Mouse (Mus musculus): ENCODE data around the gene Aspscr1.

Aspscr1 gene

DNA sequence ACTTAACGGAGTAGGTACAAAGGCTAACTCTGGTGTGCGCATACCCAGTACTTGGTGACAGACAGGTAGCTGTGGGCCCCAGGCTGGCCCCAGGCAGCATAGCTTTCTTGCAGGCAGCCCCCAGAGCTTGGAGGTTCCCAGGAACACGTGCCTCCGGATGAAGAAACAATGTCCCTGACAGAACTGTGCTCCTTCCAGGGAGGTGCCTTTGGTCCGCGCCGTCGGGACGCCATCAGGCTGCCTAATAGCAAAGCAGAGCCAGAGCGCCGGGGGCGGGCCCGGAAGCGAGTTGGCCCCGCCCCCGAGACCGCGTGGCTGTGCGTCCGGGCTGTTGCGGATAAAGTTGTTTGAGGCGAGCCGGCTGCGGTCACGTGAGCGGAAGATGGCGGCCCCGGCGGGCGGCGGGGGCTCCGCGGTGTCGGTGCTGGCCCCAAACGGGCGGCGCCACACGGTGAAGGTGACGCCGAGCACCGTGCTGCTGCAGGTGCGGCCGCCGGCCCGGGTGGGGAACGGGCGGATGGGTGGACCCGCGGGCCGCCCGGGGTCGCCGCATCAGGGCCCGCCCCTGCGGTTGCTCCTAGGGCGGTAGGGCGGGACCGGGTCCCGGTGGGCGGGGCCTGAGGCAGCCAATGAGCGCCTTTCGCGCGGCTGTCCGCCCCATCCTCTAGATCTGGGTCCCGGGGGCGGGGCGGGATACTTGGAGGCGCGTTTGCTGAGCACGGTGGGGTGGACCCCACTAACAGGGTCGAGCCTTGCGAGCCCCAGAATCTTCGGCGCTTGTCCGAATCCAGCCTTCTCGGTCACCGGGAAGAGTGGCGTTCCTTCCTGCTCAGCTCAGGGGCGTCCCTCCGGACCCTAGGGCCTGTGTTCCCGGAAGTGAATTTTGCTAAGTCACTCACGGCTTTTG is at the start of gene Aspscr1:
Gene Aspscr1, plus strand, starts transcription at position 287 of the 907 bp plus-strand sequence.
- DNase-seq (ENCODE audit: low spot score) = peak; percentile 94

- peak; percentile 71 for DNase-seq (ENCODE audit: low spot score)
These were observed 48.7 kb upstream of the Aspscr1 start for GRCm38 (mm10) chr11:120623961-120624679.

DNA sequence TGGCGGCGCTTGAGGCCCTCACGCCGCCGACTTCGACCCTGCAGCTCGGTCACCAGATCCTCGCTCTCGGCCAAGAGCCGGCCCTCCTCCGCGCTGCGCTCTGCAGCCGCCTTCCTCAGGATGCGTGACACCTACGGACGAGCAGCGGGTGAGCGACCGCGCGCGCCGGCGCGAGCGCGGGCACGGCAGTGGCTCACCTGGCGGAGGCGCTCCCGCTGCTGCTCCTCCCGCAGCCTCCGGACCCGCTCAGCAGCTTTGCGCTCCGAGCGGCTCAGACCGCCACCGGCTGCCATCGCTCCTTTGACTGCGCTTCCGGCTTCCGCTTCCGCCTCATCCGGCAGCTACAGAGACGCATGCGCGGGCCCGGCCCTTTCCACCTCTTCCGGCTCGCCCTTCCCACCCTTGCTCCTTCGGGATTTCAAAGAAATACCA is 48.1 kb upstream of the Aspscr1 start:
- DNase-seq (ENCODE audit: low spot score) = peak; percentile 73

DNA sequence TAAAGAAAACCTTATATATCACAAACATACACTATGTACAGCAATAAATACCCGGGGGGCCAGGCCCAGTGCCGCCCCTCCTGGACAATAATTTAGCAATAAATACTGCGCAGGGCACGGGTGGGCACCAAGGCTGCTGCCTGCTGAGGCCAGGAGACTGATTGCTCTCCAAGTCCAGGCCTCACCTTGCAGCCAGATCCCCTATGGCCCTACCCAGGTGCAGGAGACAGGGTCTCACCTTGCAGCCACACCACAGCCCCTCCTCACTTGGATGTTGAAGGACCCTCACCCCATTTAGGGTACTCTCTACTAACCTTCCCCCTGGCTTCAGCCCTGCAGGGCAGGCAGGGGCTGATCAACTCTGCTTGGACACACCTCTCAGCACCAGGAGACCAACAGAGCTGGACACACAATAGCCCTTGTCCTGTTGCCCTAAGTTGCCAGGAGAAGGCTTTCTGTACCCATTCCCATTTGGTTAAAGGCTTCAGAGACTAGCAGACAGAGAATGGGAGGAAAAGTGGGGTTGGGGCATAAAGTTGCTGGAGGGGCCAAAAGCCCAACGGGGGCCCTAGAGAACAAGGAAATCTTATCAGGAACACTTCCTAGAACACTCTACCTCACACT is 47.5 kb upstream of the Aspscr1 start, which contains the start of gene Sirt7:
Gene Sirt7, minus strand, starts transcription at position 89 of the 624 bp plus-strand sequence.
- DNase-seq (ENCODE audit: low spot score) = no peak

GRCm38 (mm10) chr11:120626785-120627467 is 45.8 kb upstream of the Aspscr1 start:
- no peak for DNase-seq (ENCODE audit: low spot score)

DNA sequence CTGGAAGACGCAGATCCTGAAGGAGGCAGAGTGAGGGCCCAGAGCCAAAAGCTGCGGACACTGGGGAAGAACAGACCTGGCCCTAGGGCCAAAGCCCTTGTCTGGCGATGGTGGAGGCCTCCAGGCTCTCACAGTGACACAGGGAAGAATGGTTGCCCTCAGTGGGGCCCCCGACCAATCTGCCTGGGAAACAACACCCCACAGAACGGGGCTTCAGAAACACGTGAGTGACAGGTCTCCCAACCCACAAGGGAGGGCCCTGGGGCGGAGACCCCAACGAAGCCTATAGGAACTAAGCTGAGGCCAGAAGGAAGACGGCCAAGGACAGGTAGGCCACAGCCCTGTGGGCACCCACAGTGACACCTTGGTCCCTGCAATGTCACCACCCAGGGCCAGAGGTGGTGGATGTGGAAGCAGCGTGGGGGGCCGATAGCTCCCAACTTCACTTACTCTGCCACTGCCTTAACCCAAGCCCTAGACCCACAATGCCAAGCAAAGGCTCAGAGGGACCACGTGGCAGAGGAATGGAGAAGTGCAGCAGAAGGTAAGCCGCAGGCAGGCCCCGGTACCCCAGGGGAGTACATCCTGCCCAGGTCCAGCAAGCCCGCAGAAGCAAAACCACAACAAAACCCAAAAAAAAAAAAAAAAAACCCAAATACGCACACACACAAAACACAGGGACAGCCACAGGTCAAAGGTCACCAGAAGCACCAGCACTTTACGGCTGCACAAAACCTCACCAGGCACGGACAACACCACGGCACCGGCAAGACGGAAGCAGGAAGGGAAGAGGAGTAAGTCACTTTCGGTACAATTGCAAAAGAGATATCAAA is 45.1 kb upstream of the Aspscr1 start:
- no peak for DNase-seq (ENCODE audit: low spot score)

- DNase-seq (ENCODE audit: low spot score) = no peak
These were observed 44.0 kb upstream of the Aspscr1 start for GRCm38 (mm10) chr11:120628601-120629340.

GRCm38 (mm10) chr11:120629341-120629730 is 43.4 kb upstream of the Aspscr1 start:
- peak; percentile 67 for DNase-seq (ENCODE audit: low spot score)

DNA sequence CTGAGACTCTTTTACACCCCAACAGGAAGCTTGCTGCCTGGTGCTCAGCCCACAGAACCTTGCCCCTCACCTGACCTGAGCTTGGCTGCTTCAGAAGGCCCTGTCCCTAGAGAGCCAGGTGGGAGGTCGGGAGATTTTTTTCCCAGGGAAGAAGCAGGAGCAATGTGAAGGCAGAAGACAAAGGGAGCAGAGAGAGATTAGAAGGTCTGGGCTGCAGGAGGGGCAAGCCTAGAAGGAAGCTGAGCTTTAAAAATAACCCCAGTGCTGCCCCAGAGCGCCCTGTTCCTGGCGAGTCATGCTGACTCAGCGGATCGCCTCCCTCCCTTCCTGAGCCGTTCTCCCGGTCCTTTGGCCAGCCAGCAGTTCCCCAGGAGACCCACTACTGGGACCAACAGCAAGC is 42.9 kb upstream of the Aspscr1 start:
- peak; percentile 79 for DNase-seq (ENCODE audit: low spot score)

DNA sequence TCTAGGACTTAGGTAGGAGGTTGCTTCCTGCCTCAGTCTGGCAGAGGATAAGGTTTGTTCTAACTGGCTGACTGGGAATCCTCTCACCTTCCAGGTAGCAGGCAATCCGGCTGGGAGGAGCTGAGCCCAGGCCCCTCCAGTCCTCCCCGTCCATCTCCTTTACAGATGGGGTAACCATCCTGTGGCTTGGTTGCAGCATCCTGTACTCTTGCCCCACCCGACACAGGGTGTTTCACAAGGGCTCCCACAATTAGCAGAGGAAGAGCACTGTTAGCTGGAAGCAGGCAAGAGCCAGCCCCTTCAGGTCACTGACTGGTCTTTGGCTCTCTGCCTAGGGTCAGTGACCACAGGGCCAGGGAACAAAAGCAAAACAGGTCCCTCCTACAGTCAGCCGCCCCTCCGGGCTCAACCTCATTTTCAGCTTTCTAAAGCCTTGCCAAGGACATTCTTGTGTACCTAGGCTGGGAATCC is 42.3 kb upstream of the Aspscr1 start:
- DNase-seq (ENCODE audit: low spot score) = peak; percentile 51

GRCm38 (mm10) chr11:120630881-120631725 is 41.7 kb upstream of the Aspscr1 start:
- DNase-seq (ENCODE audit: low spot score) = no peak

DNA sequence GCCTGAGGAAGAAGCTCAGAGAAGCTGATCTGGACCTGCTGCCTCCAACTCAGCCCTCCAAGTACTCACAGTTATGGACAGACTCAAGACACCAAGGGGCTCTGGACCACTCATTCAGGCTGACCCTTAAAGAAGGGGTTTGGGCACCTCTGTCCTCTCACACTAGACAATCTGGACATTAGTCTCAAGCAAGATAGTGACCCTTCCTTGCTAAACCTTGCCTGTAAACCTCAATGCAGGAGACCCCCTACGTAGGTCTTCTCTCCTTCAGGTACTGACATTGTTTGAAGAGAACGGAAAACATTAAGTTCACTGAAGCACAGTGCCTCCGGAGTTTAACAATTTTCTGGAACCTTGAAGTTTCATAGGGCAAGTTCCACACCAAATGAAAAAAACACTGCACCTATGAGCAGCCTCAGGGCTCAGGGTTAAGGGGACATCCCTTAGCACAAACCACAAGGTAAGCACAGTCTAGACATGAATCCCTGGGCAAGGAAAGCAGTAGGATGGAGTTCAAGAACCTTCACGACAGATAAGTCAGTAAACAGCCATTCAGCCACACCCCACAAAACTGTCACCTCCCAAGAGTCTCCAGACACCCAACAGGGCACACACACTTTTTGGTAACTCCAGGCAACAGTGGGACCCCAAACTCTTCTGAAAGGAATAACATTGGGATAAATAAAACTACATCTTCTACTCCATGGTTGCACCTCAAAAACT is 40.9 kb upstream of the Aspscr1 start:
- no peak for DNase-seq (ENCODE audit: low spot score)

DNA sequence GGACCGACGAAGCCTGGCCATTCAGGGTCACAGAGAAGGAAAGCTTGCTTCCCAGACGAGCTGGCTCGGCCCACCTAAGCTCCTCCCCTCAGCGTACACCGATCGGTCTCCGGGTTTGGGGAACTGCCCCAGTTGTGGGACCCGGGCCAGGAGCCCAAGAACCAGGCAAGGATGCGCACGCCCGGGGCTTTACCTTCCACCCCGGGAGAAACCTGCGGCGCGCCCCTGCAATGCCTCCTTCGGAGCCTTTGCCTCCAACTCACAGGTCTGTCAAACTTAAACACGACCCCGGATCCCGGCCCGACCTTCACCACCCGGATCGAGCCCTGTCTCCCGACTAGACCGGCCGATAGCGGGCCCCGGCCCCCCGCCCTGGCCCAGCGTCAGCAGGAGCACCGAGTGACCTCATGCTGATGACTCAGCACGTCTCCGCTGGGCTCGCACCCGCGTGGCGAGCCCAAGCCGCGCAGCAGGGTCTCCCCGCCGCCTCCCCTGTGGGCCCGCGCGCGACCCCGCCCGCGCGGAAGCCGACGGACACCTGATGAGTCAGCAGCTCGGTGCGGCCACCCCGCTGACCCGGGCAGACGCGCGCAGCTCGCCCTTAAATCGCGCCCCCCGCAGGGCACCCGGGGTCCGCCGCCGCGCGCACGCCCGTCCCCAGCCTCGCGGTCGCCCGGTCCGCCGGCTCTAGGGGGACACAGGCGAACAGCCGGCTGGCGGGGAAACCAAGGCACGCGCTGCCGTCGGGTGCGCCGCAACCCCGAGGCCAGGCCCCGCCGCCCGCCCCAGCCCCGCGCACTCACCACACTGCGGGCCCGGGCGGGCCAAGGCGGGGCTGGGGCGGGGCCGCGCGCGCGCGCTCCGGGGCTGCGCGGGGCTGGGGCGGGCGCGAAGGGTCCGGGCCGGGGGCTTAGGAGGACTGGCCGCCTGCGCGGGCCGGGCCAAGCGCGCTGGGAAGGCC is 39.9 kb upstream of the Aspscr1 start:
- peak; percentile 77 for DNase-seq (ENCODE audit: low spot score)

DNA sequence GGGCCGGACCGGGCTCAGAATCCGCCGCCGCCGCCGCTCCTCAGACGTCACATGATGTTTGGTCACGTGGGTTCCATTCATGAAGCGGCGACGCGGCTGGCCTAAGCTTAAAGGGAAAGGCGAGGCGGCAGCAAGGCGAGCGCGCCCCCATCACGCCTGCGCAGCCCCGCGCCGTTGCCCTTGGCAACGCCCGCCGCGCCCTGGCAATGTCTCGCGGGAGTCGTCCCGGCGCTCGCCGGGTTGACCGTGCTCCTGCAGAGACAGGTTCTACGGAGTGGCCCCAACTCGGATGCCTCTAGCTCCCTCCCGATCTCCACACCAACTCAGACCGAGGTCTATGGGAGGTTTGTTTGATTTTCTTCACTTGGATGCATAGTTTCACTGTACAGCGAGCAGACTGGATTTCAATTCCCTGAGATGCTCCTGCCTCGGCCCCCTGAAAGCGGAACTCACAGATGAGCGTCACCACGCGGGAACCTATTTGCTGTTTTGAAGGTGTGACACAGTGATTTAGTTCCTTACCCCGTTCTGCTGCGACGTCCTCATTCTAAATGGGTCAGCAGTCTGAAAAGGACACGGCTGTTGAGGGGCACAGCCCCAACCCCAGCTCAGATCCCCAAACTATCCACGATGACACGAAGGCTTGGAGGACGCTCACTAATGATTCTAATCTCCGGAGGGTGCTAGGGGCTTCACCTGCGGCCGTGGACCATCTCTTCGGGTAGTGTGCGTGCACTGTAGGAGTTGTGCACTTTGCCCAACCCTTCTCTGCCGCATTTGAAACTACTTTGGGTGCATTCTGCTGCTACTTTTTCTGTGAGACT is 39.0 kb upstream of the Aspscr1 start, which contains the start of gene Mafg:
Gene Mafg, minus strand, starts transcription at position 81 of the 824 bp plus-strand sequence.
- peak; percentile 87 for DNase-seq (ENCODE audit: low spot score)

- no peak for DNase-seq (ENCODE audit: low spot score)
These were observed 38.0 kb upstream of the Aspscr1 start for GRCm38 (mm10) chr11:120634810-120635209.

DNA sequence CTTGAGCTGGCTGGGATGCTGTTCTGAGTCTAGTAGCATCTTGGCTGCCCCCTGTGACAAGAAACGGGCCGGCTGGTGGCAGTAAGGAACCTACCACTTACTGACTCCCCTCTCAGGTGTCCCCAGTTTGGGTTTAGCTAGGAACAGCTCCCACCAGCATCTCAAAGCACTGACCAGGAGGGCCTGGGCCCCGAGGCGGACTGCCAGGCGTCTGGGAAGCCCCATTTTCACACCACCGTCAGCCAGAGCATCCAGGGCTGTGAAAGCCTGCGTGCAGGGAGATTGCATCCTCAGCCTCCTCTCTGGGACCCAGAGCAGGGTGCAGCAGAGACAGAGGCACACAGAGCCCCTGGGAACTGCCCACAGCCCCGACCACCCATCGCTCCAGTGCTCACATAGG is 31.5 kb upstream of the Aspscr1 start:
- DNase-seq (ENCODE audit: low spot score) = no peak

Measured in spleen, adult 12 weeks (tissue).